Mouse (Mus musculus): ENCODE results near the gene Adra1d.

DNA sequence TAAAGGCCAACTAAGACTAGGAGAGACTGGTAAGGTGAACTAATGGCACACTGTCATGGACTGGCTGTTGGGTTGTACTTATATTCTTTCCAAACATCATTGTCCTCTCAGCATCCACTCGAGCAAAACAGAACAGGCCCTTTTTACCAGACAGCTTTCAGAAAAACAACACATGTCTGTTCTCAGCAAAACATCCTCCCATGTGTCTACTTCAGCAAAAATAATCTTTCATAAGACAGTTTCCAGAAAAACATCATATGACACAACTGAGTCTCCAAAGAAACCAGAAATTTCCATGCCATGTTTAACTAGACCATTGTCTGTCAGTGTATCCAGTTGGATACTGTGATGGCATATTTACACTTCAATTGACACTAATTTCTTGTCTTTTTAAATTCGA, 25.4 kb upstream of the Adra1d start:
- no peak for TF ChIP-seq CTCF (IDR thresholded peaks at IDR 0.05; ENCODE audit: control insufficient read depth, insufficient read depth, low read length)
- no peak for TF ChIP-seq POLR2A (IDR thresholded peaks at IDR 0.05; ENCODE audit: borderline replicate concordance, control insufficient read depth, low read depth, low read length)
